Mouse (Mus musculus): ENCODE results near the gene Phf7.

DNA sequence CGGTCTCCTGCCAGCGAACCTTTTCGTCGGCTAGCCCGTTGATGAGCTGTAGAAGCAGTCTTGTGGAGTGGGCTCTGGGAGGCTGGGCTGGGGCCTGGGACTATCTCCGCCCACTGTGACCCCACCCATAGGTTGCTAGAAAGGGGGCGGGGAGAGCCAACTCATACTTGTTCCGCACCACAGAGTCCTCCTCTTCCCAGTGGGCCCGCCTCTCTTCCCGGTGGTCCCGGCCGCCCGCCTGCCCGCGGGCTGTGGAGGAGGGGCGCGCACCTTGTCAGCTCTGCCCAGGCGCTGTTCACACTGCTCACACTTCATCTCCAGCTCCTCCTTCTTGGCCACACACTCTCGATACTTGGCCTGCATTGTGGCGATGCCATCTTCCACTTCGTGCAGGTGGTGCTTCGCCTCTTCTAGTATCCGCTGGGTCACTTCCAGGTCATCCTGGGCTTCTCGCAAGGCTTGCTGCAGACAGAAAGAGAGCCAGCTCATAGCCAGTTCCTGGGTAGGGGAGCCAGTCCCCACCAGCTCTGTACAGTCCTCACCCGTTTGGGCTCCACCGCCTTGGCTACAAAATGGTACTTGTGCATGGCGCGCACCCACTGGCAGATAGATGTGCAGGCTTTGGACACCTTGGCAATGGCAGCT is 18.5 kb upstream of the Phf7 start:
- TF ChIP-seq CTCF (IDR thresholded peaks at IDR 0.05; ENCODE audit: borderline replicate concordance, extremely low read depth, insufficient read depth, insufficient read length) (no peak), POLR2A (IDR thresholded peaks at IDR 0.05; ENCODE audit: borderline replicate concordance, extremely low read depth, insufficient read depth, insufficient read length, poor library complexity, severe bottlenecking) (no peak)

All from brain, embryonic 14.5 days (tissue).